Mouse (Mus musculus) lung, postnatal 0 days (tissue): ENCODE measurements around the gene Trip11. TPM values are rescaled to one million over a fixed set of nuclear protein-coding genes. Genes with fewer than 3 reads are reported as not detected.
A peak's percentile ranks its signal among the peaks of the same experiment; 100 is the strongest.

Experiments
- ATAC-seq: fragments of 200-750 bp; cut with Nextera tagmentation; 2 replicates; pipeline ENCODE4 v1.8.0; 2017; ENCODE audit warnings: moderate library complexity
- DNase-seq: peaks from one replicate; pipeline ENCODE4 v3.0.0-alpha.2; 2016; ENCODE audit warnings: low spot score
- H3K27ac ChIP-seq: fragments of 300-500 bp; sonication (generic); 2 replicates; pipeline ENCODE4 v1.5.1; 2014; ENCODE audit warnings: antibody characterized with exemption, mild to moderate bottlenecking, low read length, mixed read lengths
- H3K27me3 ChIP-seq: fragments of 300-500 bp; sonication (generic); replicated peaks from 2 replicates; pipeline ENCODE4 v1.6.1; 2014; ENCODE audit warnings: low read length, mixed read lengths; ENCODE audit not compliant: insufficient read depth
- H3K36me3 ChIP-seq: fragments of 300-500 bp; sonication (generic); 2 replicates; pipeline ENCODE4 v1.6.1; 2014; ENCODE audit warnings: low read length, mixed read lengths; ENCODE audit not compliant: insufficient read depth
- H3K4me1 ChIP-seq: fragments of 300-500 bp; sonication (generic); 2 replicates; pipeline ENCODE4 v1.6.1; 2014; ENCODE audit warnings: antibody characterized with exemption, low read depth, low read length, mixed read lengths; ENCODE audit not compliant: insufficient read depth
- H3K4me2 ChIP-seq: fragments of 300-500 bp; sonication (generic); replicated peaks from 2 replicates; pipeline ENCODE4 v1.6.1; 2014; ENCODE audit warnings: low read depth, mild to moderate bottlenecking, low read length, moderate library complexity, mixed read lengths
- H3K4me3 ChIP-seq: fragments of 300-500 bp; sonication (generic); 2 replicates; pipeline ENCODE4 v1.5.1; 2014; ENCODE audit warnings: low read depth, low read length
- H3K9ac ChIP-seq: fragments of 300-500 bp; sonication (generic); replicated peaks from 2 replicates; pipeline ENCODE4 v1.6.1; 2014; ENCODE audit warnings: low read depth, mild to moderate bottlenecking
- H3K9me3 ChIP-seq: fragments of 300-500 bp; sonication (generic); 2 replicates; pipeline ENCODE4 v1.6.1; 2016; ENCODE audit warnings: low read length, mixed read lengths
- CTCF ChIP-seq: IDR thresholded peaks from 2 replicates; pipeline ENCODE4 v1.5.1; 2016; ENCODE audit warnings: antibody characterized with exemption, mild to moderate bottlenecking
- EP300 ChIP-seq: IDR thresholded peaks from 2 replicates; pipeline ENCODE4 v1.6.1; 2016; ENCODE audit warnings: antibody characterized with exemption, mild to moderate bottlenecking, control low read depth
- WGBS: fragments of 180-500 bp; shearing (Covaris S2); extraction: QIAGEN DNeasy Blood & Tissue Kit; methylation state at CpG from one replicate; pipeline ENCODE4 v1.1.7; 2014; 5-methylcytosine and 5-hydroxymethylcytosine counted together
- polyA plus RNA-seq: library from polyadenylated mRNA; unstranded; fragments of >200 nt; fragmentation: Nextera tagmentation; extraction: Ambion mirVana; gene quantifications from 2 replicates; pipeline ENCODE4 v1.2.1, GENCODE M21; 2015

Trip11 gene
- polyA plus RNA-seq, 1 experiment from 2014 or later: 30.8 TPM

DNA sequence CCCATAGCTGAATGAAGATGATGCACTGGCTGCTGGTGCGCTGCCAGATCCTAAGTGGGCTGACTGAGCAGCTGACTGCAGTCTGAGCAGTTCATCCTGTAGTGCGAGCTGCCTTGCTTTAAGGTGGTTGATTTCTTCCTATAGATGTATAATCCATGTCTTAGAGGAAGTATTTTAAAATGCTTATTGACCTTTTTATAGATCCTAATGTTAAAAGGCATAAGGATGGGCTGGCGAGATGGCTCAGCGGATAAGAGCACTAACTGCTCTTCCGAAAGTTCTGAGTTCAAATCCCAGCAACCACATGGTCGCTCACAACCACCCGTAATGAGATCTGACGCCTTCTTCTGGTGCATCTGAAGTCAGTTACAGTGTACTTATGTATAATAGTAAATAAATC lies 14.1 kb downstream of the Trip11 start:
- no peaks in the 10 kb centered on the region for H3K27me3 ChIP-seq
- 98% methylated on average over 8 of the region's 8 CpGs for WGBS
- H3K9me3 ChIP-seq: no peaks in the 10 kb centered on the region
- H3K4me3 ChIP-seq: no peak overlapping the region
- H3K4me1 ChIP-seq: no peaks in the 10 kb centered on the region
- TF ChIP-seq EP300 (no peak), CTCF (no peak)
- DNase-seq (no peak), ATAC-seq (no peak)
- no peak overlapping the region for H3K4me2 ChIP-seq
- H3K9ac ChIP-seq: no peak overlapping the region
- H3K27ac ChIP-seq: no peak overlapping the region
- peaks cover 9% of the 10 kb centered on the region; the same call in 1 of the 2 replicates for H3K36me3 ChIP-seq

DNA sequence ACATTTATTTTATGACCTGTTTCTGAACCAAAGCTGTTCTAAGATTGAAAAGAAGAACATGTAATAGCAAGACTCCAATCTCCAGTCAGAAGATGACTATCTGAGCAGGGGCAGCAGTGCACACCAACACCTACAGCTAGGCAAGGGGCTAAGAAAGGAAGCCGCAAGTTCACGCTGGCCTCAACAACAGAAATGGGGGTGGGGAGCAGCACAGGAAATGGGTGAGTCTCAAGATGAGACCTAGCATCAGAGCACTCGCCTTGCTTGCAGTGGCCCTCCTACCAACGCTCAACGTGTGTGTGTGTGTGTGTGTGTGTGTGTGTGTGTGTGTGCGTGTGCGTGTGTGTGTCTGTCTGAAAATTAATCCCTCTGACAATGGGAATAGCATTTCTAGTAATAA lies 16.0 kb downstream of the Trip11 start:
- Histone ChIP-seq H3K9me3 (no peaks in the 10 kb centered on the region), H3K9ac (no peak overlapping the region), H3K4me1 (no peaks in the 10 kb centered on the region), H3K4me3 (no peak overlapping the region), H3K36me3 (peaks cover 18% of the 10 kb centered on the region; the same call in 1 of the 2 replicates), H3K4me2 (no peak overlapping the region), H3K27ac (no peak overlapping the region), H3K27me3 (no peaks in the 10 kb centered on the region)
- WGBS: 74% methylated on average over 7 of the region's 7 CpGs
- no peak for ATAC-seq
- DNase-seq: no peak
- TF ChIP-seq EP300 (no peak), CTCF (no peak)

DNA sequence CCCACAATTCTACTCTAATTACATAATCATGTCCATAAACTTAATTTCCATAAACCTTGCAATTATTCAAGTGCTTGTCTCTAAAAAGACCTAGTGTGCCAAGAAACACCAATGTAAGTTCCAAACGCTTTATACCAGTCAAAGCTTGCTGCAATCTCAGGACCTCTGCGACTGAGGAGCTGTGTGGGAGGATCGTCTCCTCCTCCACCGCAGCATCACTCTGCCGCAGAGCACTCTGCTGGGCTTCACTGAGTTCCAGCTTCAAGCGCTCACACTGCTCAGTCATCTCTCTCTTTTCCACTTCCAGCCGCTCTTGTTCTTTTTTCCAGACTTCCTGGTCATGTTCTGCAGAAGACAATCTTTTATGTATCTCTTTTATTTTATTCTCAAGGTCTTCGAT lies 19.8 kb downstream of the Trip11 start:
- ATAC-seq: no peak
- no peak overlapping the region for H3K27ac ChIP-seq

DNA sequence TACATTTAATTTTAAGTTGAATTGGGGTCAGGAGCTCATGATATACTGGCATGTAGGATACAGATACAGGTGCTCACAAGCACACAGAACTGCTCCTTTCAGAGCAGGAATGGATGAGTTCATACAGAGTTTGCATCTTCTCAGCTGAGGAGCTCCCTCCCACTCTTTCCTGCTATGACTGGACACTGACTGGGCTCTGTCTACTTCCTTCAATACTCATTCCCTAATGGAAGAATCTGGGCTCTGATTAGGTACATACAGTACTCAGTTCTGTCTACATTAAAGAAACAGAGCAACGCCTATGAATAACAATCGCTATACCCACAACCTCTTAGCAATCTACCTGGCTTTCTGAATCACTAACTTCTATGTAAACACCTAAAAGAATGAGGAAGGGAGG lies 20.2 kb downstream of the Trip11 start:
- Histone ChIP-seq H3K4me3 (no peak overlapping the region), H3K4me1 (no peaks in the 10 kb centered on the region), H3K27ac (no peak overlapping the region), H3K27me3 (no peaks in the 10 kb centered on the region), H3K4me2 (no peak overlapping the region), H3K9ac (no peak overlapping the region), H3K36me3 (peaks cover 16% of the 10 kb centered on the region; the same call in 1 of the 2 replicates), H3K9me3 (no peaks in the 10 kb centered on the region)
- ATAC-seq: no peak
- TF ChIP-seq EP300: no peak
- DNase-seq: no peak
- WGBS: 89% methylated on average over 2 of the region's 2 CpGs

More for the DNA sequence above, 19.8 kb downstream of the Trip11 start:
- TF ChIP-seq CTCF (no peak), EP300 (no peak)
- 86% methylated on average over 8 of the region's 8 CpGs for WGBS
- Histone ChIP-seq H3K4me3 (no peak overlapping the region), H3K36me3 (peaks cover 14% of the 10 kb centered on the region; the same call in 1 of the 2 replicates), H3K9ac (no peak overlapping the region), H3K4me2 (no peak overlapping the region), H3K4me1 (no peaks in the 10 kb centered on the region), H3K9me3 (no peaks in the 10 kb centered on the region), H3K27me3 (no peaks in the 10 kb centered on the region)
- DNase-seq: no peak

DNA sequence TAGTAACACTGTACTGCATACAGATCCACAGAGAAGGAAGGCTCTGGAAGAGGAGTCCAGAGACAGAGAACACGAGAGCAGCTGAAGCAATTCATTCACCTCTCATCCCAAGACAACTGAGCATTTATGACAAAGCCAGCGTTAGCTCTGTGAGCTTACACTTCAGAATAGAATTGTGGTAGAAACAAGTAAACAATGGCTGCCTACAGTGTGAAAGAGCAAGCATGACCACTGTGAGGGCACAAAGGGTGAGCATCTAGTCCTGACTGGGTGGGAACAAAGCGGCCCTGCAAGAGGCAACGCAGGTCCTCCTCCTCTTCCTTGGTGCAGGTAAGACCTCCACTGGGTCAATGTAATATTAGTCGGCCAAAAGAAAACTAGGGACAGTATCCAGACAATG lies 22.0 kb downstream of the Trip11 start:
- no peak overlapping the region for H3K4me2 ChIP-seq
- DNase-seq (no peak), ATAC-seq (no peak)
- TF ChIP-seq CTCF (no peak), EP300 (no peak)
- no peak overlapping the region for H3K9ac ChIP-seq
- H3K4me3 ChIP-seq: no peak overlapping the region
- H3K27ac ChIP-seq: no peak overlapping the region
- WGBS: 91% methylated on average over 5 of the region's 5 CpGs
- H3K4me1 ChIP-seq: no peaks in the 10 kb centered on the region
- peaks cover 18% of the 10 kb centered on the region; the same call in 1 of the 2 replicates for H3K36me3 ChIP-seq
- no peaks in the 10 kb centered on the region for H3K27me3 ChIP-seq
- H3K9me3 ChIP-seq: no peaks in the 10 kb centered on the region

DNA sequence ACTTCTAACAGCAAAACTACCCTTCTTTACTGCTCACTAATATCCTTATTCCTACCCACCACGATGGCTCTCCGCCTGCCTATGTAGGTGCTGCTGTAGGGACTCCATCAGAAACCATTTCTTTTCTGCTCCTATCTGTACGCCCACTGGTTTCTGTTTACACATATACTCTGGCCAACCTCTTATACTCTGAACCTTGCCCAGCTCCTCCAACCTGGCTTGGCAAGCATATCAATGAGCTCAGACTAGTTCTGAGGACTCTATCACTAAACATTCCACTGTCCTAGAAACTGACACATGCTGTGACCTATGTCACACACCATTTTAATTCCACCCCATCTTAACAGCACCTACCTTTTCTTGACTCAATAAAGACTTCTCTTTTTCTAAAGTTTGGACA lies 23.7 kb downstream of the Trip11 start:
- no peak for TF ChIP-seq CTCF
- TF ChIP-seq EP300: 0 out of 2 replicates have a peak, but pooled peaks have one; percentile 36
- H3K36me3 ChIP-seq: peaks cover 17% of the 10 kb centered on the region; the same call in 1 of the 2 replicates
- H3K9me3 ChIP-seq: no peaks in the 10 kb centered on the region
- WGBS: 66% methylated on average over 3 of the region's 3 CpGs
- H3K9ac ChIP-seq: no peak overlapping the region
- DNase-seq (peak; percentile 65), ATAC-seq (peak; percentile 85)
- H3K4me3 ChIP-seq: no peak overlapping the region
- no peak overlapping the region for H3K27ac ChIP-seq
- no peaks in the 10 kb centered on the region for H3K27me3 ChIP-seq
- H3K4me1 ChIP-seq: no peaks in the 10 kb centered on the region
- H3K4me2 ChIP-seq: no peak overlapping the region

DNA sequence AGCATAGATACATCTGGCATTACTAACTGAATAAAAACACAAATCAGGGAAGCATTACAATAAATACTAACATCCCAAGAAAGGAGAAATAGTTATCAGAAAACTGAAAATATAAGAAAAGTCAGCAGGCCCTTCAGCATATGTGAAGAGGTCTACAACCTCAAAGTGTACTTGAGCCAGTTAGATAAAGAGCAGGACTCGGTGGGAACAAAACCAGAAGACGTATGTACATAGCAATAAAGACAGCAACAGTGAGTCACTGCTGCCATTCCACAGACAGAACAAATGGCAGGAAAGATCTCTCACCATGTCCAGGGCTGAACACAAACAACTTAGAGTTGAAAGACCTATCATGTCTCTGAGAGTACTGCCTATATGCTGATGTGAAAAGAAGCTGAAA lies 24.8 kb downstream of the Trip11 start:
- WGBS: 64% methylated on average over 2 of the region's 2 CpGs

More for the DNA sequence above, 24.8 kb downstream of the Trip11 start:
- H3K9ac ChIP-seq: no peak overlapping the region
- no peaks in the 10 kb centered on the region for H3K9me3 ChIP-seq
- H3K27ac ChIP-seq: no peak overlapping the region
- peaks cover 21% of the 10 kb centered on the region; the same call in 1 of the 2 replicates for H3K36me3 ChIP-seq
- ATAC-seq: peak; percentile 84
- H3K4me2 ChIP-seq: no peak overlapping the region
- DNase-seq: peak; percentile 78
- no peak overlapping the region for H3K4me3 ChIP-seq
- TF ChIP-seq EP300 (peak; percentile 76), CTCF (no peak)
- no peaks in the 10 kb centered on the region for H3K4me1 ChIP-seq
- no peaks in the 10 kb centered on the region for H3K27me3 ChIP-seq
